Mouse (Mus musculus): ENCODE results near the gene Xrcc1. TPM values are rescaled to one million over a fixed set of nuclear protein-coding genes. Genes with fewer than 3 reads are reported as not detected.
A peak's percentile ranks its signal among the peaks of the same experiment; 100 is the strongest.
"Not testable (repeated sequence)": the region's sequence is repeated elsewhere in the genome, so short reads cannot be mapped to it uniquely, and the experiment has no call there.

Gene Xrcc1
- polyA plus RNA-seq, 1 experiment from 2014 or later = 137 TPM

- Histone ChIP-seq H3K4me1 (peaks cover 11% of the 10 kb centered on the region), H3K9me3 (replicated peaks) (no peaks in the 10 kb centered on the region), H3K27ac (no peak within 1 kb of the TSS), H3K27me3 (no peaks in the 10 kb centered on the region), H3K36me3 (peaks cover 37% of the 10 kb centered on the region), H3K4me2 (no peak within 1 kb of the TSS), H3K9ac (no peak within 1 kb of the TSS), H3K4me3 (replicated peaks) (no peak within 1 kb of the TSS)
- WGBS = 87% methylated on average over 7 of the region's 7 CpGs
- no peak for ATAC-seq (replicated peaks; ENCODE audit: low FRiP score)
Measured at GRCm38 (mm10) chr7:24512355-24512754, 33.7 kb upstream of the Xrcc1 start, which contains the start of gene AC161166.1. TSS of gene AC161166.1 (minus strand) at chr7:24512455.

GRCm38 (mm10) chr7:24516319-24516718, 29.8 kb upstream of the Xrcc1 start:
- peaks cover 28% of the 10 kb centered on the region for H3K36me3 ChIP-seq
- H3K4me3 ChIP-seq (replicated peaks); H3K4me1 ChIP-seq; H3K4me2 ChIP-seq; H3K9ac ChIP-seq; H3K27ac ChIP-seq; ATAC-seq (replicated peaks; ENCODE audit: low FRiP score); H3K9me3 ChIP-seq (replicated peaks); H3K27me3 ChIP-seq: not testable (repeated sequence)
- 74% methylated on average over 8 of the region's 8 CpGs for WGBS

DNA sequence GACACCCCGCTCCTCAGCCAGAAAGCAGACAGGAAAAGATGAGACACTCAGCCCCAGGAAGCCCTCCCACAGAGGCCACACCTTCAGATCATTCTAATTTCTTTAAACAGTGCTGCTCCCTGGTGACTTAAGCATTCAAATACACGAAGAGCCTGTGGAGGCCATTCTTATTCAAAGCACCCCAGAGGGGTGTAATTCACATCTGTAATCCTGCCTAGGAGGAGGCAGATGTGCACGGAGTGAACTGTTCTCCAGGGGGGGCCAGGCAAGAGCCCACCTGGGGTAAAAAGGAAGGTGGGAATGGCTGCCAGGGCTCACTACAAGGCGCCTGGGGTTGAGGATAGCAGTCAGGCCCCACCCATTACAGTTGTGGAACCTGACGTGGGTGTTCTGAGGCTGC, 29.0 kb upstream of the Xrcc1 start:
- Histone ChIP-seq H3K9me3 (replicated peaks) (no peaks in the 10 kb centered on the region), H3K9ac (no peak overlapping the region), H3K4me2 (no peak overlapping the region), H3K4me1 (no peaks in the 10 kb centered on the region), H3K27me3 (no peaks in the 10 kb centered on the region), H3K27ac (no peak overlapping the region), H3K36me3 (peaks cover 25% of the 10 kb centered on the region), H3K4me3 (replicated peaks) (no peak overlapping the region)
- WGBS = 53% methylated on average over 5 of the region's 5 CpGs
- no peak for ATAC-seq (replicated peaks; ENCODE audit: low FRiP score)

- no peak overlapping the region for H3K4me3 ChIP-seq (replicated peaks)
- no peak overlapping the region for H3K4me2 ChIP-seq
- no peaks in the 10 kb centered on the region for H3K4me1 ChIP-seq
- H3K27ac ChIP-seq = no peak overlapping the region
- H3K27me3 ChIP-seq = no peaks in the 10 kb centered on the region
- WGBS = 63% methylated on average over 6 of the region's 6 CpGs
- no peak overlapping the region for H3K9ac ChIP-seq
- no peak for ATAC-seq (replicated peaks; ENCODE audit: low FRiP score)
- no peaks in the 10 kb centered on the region for H3K9me3 ChIP-seq (replicated peaks)
- peaks cover 23% of the 10 kb centered on the region for H3K36me3 ChIP-seq
Measured at GRCm38 (mm10) chr7:24517654-24518053, 28.4 kb upstream of the Xrcc1 start.

DNA sequence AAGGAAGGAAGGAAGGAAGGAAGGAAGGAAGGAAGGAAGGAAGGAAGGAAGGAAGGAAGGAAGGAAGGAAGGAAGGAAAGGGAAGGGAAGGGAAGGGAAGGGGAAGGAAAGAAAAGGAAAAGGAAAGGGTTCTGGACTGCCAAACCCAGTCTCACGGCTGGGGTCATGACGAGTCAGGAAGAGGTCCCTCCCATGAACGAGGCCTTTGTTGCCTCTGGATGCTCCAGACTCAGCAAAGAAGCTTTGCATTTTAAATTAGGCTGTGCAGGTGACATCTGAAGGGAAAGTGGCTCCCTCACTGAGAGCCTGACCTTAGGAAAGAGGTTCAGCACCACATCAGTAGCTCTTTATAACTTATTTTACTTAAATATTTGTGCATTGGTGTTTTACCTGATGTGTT, 27.0 kb upstream of the Xrcc1 start:
- no peaks in the 10 kb centered on the region for H3K27me3 ChIP-seq
- H3K4me2 ChIP-seq = no peak overlapping the region
- no peaks in the 10 kb centered on the region for H3K9me3 ChIP-seq (replicated peaks)
- H3K4me1 ChIP-seq = no peaks in the 10 kb centered on the region
- H3K36me3 ChIP-seq = peaks cover 18% of the 10 kb centered on the region
- ATAC-seq (replicated peaks; ENCODE audit: low FRiP score) = no peak
- no peak overlapping the region for H3K27ac ChIP-seq
- no peak overlapping the region for H3K9ac ChIP-seq
- 55% methylated on average over 3 of the region's 3 CpGs for WGBS
- H3K4me3 ChIP-seq (replicated peaks) = no peak overlapping the region

DNA sequence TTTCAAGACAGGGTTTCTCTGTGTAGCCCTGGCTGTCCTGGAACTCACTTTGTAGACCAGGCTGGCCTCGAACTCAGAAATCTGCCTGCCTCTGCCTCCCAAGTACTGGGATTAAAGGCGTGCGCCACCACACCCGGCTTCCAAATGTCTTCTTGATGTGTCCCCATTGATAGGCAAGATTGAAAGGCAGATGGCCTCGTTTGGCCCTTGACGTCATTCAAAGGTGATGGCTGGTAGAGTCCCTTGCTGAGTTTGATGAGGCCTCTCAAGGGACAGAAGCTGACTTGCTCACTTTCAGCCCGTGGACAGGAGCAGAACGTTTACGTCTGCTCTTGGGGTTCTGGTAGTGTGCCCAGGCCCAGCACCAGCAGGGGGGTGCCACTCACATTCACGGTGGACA, 26.0 kb upstream of the Xrcc1 start:
- H3K9me3 ChIP-seq (replicated peaks); H3K9ac ChIP-seq; H3K4me3 ChIP-seq (replicated peaks); H3K4me1 ChIP-seq; H3K4me2 ChIP-seq; H3K27me3 ChIP-seq; ATAC-seq (replicated peaks; ENCODE audit: low FRiP score); H3K27ac ChIP-seq: not testable (repeated sequence)
- WGBS = 89% methylated on average over 10 of the region's 10 CpGs
- H3K36me3 ChIP-seq = peaks cover 17% of the 10 kb centered on the region

- Histone ChIP-seq H3K4me2 (no peak overlapping the region), H3K9ac (no peak overlapping the region), H3K4me3 (replicated peaks) (no peak overlapping the region), H3K36me3 (no peaks in the 10 kb centered on the region), H3K27ac (no peak overlapping the region), H3K4me1 (no peaks in the 10 kb centered on the region), H3K9me3 (replicated peaks) (no peaks in the 10 kb centered on the region), H3K27me3 (no peaks in the 10 kb centered on the region)
- WGBS = 65% methylated on average over 5 of the region's 5 CpGs
- ATAC-seq (replicated peaks; ENCODE audit: low FRiP score) = no peak
Measured at GRCm38 (mm10) chr7:24522805-24523204, 23.3 kb upstream of the Xrcc1 start.

DNA sequence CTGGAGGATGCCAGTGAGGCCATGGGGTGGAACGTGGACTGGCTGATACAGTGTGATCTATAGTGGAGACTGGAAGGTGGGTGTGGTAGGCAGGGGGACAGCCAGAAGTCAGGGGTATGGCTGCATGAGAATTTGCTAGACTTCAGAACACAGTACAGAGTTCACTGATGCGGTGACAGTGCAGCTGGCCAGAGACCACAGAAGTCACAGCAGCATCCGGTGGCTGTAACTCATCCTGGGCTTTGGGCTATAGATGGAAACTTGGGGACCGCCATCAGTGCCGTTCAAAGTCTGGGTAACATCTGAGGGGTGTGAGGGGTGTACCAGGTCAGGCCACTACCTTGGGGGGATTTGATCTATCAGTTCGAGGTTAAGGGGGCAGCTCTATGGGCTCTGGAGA, 22.4 kb upstream of the Xrcc1 start:
- H3K9me3 ChIP-seq (replicated peaks) = no peaks in the 10 kb centered on the region
- no peak overlapping the region for H3K4me2 ChIP-seq
- H3K27ac ChIP-seq = no peak overlapping the region
- H3K4me3 ChIP-seq (replicated peaks) = no peak overlapping the region
- H3K4me1 ChIP-seq = no peaks in the 10 kb centered on the region
- no peaks in the 10 kb centered on the region for H3K36me3 ChIP-seq
- WGBS = 77% methylated on average over 6 of the region's 6 CpGs
- ATAC-seq (replicated peaks; ENCODE audit: low FRiP score) = no peak
- H3K27me3 ChIP-seq = no peaks in the 10 kb centered on the region
- no peak overlapping the region for H3K9ac ChIP-seq

DNA sequence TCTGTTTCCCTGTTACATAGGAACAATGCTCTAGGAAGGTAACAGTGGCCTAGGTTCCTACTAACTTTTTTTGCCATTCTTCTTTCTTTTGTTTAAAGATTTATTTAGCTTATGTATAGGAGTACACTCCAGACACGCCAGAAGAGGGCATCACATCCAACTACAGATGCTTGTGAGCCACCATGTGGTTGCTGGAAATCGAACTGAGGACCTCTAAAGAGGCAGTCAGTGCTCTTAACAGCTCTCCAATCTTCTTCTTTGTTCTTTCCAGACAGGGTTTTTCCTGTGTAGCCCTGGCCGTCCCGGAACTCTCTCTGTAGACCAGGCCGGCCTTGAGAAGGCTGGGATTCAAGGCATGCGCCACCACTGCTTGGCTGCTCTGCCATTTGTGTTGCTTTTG, 21.1 kb upstream of the Xrcc1 start:
- Histone ChIP-seq H3K9ac (no peak overlapping the region), H3K4me2 (no peak overlapping the region), H3K4me3 (replicated peaks) (no peak overlapping the region), H3K27ac (no peak overlapping the region), H3K4me1 (peaks cover 8% of the 10 kb centered on the region), H3K9me3 (replicated peaks) (no peaks in the 10 kb centered on the region), H3K27me3 (no peaks in the 10 kb centered on the region), H3K36me3 (no peaks in the 10 kb centered on the region)
- ATAC-seq (replicated peaks; ENCODE audit: low FRiP score) = no peak
- WGBS = 87% methylated on average over 6 of the region's 6 CpGs

DNA sequence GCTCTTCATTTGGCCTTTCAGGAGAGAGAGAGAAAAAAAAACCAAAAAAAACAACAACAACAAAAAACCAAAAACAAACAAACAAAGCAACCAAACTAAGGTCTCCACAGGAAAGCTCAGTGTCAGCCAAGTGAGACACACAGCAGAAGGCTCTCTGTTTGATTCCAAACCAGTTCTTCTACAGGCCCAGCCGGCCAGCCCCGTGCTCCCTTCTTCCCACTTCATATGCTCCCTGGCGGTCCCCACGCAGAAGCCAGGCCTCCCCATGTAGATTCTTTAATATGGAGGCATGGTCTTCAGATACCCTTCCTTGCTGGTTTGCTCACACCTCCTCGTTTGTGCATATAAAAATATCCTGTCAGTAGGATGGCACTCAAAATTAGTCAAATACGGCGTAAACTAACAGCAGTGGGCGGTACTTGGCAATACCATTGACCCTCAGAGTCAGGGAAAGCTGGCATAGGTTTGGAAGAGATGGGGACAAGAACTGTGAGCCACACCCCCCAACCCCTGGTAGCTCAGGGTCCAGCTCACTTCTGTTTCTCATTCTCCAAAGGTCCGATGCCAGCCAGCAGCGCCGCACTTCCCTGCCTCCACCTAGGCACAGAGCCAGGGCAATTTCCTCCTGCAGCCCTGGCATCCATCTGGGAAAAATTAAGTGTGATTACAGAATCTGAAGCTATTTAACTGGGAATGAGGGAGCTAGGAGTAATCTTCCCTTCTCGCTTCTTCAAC, 20.2 kb upstream of the Xrcc1 start:
- Histone ChIP-seq H3K4me1 (peaks cover 8% of the 10 kb centered on the region), H3K36me3 (no peaks in the 10 kb centered on the region), H3K4me2 (no peak overlapping the region), H3K27ac (no peak overlapping the region), H3K9me3 (replicated peaks) (no peaks in the 10 kb centered on the region), H3K27me3 (no peaks in the 10 kb centered on the region), H3K4me3 (replicated peaks) (no peak overlapping the region), H3K9ac (no peak overlapping the region)
- no peak for ATAC-seq (replicated peaks; ENCODE audit: low FRiP score)
- WGBS = 92% methylated on average over 12 of the region's 12 CpGs

GRCm38 (mm10) chr7:24528861-24529260, 17.2 kb upstream of the Xrcc1 start:
- Histone ChIP-seq H3K9ac (no peak overlapping the region), H3K4me1 (peaks cover 29% of the 10 kb centered on the region), H3K36me3 (peaks cover 8% of the 10 kb centered on the region), H3K27ac (no peak overlapping the region), H3K4me2 (no peak overlapping the region), H3K4me3 (replicated peaks) (no peak overlapping the region), H3K27me3 (no peaks in the 10 kb centered on the region; the same call in 1 of the 2 replicates), H3K9me3 (replicated peaks) (no peaks in the 10 kb centered on the region)
- ATAC-seq (replicated peaks; ENCODE audit: low FRiP score) = no peak
- WGBS = 82% methylated on average over 11 of the region's 11 CpGs

- H3K27ac ChIP-seq = peak overlapping the region; percentile 96
- peak overlapping the region; percentile 66 for H3K4me3 ChIP-seq (replicated peaks)
- H3K27me3 ChIP-seq = no peaks in the 10 kb centered on the region; the same call in 1 of the 2 replicates
- peaks cover 34% of the 10 kb centered on the region for H3K4me1 ChIP-seq
- no peak for ATAC-seq (replicated peaks; ENCODE audit: low FRiP score)
- H3K9me3 ChIP-seq (replicated peaks) = no peaks in the 10 kb centered on the region
- H3K36me3 ChIP-seq = peaks cover 16% of the 10 kb centered on the region
- WGBS = 57% methylated on average over 11 of the region's 11 CpGs
- H3K4me2 ChIP-seq = peak overlapping the region; percentile 91
- peak overlapping the region; percentile 76 for H3K9ac ChIP-seq
Measured at GRCm38 (mm10) chr7:24529580-24529979, 16.5 kb upstream of the Xrcc1 start.
